Mouse (Mus musculus): ENCODE measurements at regions not wholly inside any gene's neighbourhood (a gene's known extent, or its start where the extent isn't known, plus 50 kb on each side); places are given as distances from the start of the nearest gene placed in this dataset.

DNA sequence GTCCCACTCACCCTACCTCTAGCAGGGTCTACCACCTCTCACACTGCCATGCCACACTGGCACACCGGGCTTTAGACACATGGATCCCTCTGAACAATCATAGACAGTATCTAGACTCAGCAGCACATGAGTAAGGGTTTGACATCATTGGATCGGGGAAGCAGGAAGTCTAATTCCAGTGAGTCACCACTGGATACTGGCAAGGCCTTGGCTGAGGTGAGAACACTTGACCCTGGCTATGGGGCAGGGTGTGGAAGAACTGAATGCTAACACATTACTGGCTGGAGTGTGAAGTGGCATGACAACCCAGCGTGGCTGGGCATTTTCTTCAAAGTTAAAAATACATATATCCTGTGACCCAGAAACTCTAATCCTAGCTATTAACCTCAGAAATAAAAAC is 114.4 kb downstream of the H2afy start:
- DNase-seq, result no peak

DNA sequence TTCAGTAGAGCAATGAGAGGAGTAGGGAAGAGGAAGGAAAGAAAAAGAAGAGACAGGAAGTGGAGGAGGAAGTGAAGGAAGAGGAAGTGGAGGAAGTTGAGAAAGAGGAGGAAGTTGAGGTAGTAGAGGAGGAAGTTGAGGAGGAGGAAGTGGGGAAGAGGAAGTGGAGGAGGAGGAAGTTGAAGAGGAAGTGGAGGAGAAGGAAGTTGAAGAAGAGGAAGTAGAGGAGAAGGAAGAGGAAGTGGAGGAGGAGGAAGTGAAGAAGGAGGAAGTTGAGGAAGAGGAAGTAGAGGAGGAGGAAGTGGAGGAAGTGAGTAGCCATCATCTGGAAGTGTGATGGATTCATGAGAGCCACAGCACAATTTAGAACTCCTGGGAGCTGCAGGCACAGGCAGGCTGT is 122.2 kb downstream of the H2afy start:
- no peak for DNase-seq

DNA sequence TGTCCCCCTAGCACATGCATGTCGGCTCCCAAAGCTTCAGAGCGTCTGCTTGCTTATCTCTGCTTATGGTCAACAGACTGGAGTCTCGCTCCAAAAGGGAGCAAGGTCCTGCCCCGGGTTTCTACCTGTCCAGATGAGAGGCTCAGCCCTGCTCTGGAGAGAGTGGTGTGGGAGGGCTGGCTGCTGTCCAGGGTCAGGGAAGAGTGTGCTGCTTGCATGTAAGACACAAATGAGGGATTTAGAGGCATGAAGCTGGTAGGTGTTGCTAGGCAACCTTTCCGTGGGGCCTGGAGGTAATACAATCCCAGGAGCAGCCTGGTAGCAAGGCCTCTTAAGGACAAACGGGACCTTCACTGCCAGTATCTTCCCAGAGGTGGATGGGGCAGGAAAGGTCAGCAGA is 125.7 kb downstream of the H2afy start:
- DNase-seq, result no peak

DNA sequence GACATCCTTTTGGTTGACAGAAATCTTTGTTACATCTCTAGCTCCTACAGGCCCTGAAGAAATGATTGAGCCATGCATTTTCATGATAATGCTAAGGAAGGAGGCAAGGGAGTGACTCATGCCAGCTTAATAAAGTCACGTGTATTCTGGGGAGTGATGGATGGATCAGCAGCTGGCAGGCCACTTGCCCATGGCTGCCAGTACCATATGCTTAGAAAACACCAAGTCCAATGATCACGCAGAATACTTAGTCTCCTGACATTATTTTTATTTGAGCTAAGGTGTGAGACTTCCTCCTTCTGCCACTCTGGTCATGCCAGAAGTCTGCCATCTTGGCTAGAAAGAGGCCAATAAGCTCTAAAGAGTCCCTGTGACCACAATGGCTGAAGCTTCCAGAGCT is 129.3 kb downstream of the H2afy start:
- DNase-seq, result no peak

DNA sequence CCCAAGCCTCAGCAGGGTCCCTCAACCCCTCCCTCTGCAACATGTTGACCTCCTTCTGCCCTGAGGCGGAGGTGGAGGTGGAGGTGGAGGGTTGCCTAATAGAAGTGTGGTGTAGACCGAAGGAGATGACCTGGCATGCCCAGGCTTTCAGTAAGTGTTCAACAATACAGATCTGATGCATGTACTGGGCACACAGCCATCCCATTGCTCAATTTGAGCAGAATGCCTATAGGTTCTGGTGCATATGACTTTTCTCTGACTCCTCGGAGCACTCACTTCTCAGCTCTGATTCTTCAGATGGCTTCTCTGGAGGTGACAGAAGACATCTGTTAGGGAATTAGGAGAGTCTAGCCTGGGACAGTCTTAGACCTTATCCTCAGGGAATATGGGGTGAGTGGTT is 130.4 kb downstream of the H2afy start:
- no peak for DNase-seq

DNA sequence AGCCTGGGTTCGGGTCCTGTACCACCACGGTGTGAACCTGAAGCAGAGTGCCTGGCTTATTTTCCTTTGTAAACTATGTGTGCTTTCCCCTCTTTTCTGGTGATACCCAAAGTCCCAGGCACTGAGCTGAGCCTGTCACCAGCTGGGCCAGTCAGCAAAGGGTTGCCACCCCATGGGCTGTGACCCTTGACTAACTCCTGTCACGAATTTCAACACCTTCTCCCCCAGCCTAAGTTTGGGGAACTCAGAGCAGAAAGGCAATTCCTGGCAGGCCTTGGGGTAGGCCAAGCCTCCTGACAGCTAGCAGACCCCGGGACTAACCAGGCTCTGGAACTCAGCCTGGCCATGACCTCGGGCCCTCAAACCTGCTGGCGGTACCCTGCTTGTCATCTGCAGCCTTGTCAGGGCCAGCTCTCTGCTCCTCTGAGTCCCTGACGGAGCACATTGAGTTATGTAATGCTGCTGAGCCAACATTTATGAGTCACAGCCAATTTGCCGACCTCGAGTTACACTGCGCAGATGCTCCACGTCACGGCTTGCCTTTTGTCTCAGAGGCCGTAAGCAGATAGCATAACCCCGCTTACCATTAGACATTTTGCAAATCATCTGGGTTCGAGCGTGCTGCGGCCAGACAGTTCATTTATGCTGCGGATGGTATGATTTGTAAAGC is 132.3 kb downstream of the H2afy start:
- peak; percentile 27 for DNase-seq

DNA sequence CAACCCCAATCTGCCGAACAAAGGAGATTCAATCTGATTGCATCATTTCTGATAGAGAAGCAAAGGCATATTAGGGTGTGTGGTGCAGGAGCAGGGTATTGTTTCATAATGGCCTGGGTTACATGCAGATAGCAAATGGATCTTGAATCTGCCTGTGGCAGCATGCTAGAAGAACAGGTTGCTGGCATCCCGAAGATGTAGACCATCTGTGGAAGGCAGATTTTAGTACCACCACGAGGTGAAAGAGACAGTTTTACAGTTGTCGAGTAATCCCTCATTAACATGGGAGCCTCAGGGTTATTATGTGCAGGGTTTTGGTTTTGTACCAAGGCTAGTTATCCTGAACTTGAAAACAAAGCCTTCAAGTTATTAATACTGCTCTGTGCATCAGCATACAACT is 140.9 kb downstream of the H2afy start:
- no peak for DNase-seq

DNA sequence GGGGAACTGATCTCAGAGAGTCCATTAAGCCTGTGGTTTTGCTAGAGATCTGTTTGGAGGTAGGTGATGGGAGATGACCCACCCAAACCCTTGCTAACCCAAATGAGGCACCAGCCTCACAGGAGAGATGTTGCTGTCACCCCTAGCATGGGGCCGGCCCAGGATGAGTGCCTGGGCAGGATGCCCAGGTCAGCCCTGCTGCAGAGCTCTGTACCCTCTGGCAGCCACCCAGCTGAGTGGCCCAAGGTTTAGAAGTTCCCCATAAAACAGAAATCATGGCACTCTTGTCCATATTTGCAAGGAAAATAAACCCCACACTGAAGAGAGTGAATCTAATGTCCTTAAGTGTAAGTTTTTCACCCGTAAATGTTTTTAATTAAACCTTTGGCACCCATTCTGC is 141.7 kb downstream of the H2afy start:
- no peak for DNase-seq

DNA sequence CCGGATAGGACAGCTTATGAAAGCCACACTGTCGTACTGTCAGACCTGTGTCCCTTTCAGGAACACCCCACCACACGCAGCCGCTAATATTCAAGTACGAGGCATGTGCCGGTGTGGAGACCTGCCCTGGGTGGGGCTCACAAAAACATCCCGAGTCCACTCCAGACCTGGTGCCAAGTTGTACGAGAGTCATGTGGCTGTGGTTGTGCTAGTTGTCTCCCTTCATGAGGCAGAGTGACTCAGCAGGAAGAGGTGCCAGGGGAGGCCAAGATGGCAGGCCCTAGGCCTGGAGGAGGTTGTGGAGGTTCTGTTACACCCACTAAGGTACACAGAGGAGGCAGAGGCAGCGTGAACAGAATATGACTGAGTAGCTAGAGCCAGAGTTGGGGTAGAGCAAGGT is 143.5 kb downstream of the H2afy start:
- no peak for DNase-seq

DNA sequence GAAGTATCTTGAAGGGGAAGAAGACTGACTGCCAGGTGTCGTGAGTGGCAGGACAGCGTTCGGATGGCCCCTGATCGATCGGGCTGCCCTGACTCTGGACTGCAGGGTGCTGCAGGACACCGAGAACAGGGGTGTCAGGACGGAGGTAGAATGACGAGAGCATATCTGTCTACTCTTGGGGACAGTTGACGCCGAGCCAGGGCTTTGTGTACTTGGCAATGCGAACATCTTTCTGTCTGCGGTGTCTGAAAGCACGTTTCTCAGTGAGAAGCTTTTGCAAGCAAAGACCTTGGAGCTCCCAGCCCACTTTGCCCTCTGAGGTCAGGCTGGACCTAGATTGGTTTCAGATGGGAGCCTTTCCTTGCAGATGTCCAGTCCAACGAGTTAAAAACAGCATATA is 144.9 kb downstream of the H2afy start:
- DNase-seq, result no peak

DNA sequence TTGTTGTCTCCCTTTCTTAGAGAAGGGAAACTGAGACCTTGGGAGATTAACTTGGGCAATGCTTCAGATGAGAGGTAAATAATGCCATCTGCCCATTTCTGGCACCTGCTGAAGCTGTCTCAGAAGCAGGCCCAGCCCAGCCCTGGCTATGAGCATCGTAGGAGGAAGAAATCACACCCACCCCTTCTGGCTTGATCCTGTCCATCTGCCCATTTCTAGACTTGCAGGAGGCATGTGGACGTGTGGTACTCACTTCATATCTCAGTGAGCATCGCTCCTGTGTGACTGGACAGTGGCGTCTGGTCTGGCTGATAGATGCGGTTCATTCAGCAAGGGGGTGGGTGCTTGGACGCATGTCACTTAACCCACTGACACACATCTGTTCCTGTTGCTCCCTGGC is 146.0 kb downstream of the H2afy start:
- DNase-seq, result peak; percentile 16

DNA sequence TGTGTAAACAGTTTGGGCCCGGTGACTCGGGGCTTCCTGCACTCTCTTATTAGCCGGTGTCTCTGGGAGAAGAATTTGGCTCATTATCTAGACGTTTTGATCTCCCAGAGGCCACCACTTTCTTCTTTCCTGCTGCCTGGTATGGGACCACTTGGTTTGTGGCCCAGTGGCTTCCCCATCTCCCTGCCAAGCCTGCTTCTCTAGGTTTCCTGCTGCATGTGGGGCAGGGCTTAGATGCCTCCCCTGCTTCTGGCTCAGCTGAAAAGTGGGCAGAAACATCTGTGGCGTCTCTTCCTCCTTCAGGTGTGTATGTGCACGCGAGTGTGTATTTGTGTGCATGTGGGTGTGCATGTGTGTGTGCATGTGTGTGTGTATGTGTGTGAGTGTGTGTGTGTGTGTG is 146.8 kb downstream of the H2afy start:
- DNase-seq, result no peak

DNA sequence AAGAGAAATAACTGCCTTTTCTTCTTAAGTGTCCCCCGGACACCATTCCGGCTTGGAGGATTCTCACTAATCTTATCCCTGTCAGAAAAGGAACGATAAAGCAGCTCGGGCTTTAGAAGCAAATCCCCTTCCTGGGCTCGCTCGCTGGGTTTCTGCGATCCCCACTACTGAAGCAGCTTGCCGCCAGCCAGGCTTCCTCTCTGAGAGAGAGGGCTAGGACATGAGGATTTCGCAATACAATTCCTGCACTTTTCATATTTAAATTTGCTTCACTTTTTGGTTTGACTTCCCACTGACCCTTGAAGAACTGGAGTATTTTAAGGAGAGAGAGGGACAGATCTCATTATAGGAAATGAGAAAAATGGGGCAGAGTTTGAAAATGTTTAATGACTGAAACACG is 149.4 kb upstream of the Pitx1 start:
- no peak for DNase-seq

DNA sequence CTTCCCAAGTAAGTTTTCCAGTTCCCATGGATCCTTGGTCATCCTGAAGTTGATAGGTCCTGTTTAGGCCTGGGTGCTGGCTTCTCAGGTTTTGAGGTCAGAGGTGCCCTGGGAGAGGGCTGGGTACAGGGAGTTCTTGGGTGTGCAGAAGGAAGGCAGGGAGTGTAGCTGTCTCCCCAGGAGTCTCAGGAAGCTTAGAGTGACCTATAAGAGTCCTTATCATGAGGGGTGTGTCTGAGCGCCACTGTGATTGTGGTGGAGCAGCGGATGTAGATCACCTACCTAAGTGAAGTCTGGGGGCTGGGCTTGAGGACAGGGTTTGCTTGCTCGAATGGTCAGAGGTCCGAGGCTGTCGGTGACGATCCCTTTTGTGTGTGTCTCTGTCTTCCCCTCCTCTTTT is 148.8 kb upstream of the Pitx1 start:
- DNase-seq, result no peak

DNA sequence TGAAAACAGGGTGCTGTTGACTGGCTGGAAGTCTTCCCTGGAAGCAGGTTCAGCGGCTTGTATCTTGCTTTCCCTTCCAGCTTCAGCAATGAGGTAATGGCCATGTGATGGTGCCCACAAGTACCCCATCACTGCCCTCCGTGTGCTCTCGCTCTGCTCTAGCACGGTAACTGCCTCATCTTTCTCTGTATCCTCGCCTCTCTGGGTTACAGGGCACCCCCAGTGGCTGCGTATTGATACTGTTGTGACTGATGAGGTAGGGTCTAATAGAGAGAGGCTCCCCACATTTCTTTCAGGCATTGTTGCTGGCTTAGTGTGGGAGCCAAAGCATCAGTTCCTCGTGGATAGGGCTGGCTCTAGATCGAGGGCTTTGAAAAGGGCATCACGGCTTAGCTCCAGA is 147.9 kb upstream of the Pitx1 start:
- no peak for DNase-seq

DNA sequence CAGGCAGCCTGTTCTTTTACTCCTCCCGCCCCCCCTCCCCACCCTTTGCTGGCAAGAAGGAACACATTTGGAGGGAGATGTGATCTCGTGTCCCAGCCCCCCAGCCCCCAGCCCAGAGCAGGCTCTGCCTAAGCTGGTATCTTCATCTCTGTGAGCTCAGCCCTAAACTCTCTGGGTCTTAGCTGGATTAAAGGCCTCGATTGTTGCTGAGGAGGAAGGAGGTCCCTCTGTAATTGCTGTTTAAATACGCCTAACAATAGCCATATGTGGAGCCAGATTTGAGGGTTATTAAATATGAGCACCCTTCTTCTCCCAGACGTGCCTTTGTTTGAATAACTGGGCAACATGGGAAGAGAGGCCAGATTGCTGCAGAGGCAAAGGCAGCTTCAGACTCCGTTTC is 145.0 kb upstream of the Pitx1 start:
- DNase-seq, result no peak

DNA sequence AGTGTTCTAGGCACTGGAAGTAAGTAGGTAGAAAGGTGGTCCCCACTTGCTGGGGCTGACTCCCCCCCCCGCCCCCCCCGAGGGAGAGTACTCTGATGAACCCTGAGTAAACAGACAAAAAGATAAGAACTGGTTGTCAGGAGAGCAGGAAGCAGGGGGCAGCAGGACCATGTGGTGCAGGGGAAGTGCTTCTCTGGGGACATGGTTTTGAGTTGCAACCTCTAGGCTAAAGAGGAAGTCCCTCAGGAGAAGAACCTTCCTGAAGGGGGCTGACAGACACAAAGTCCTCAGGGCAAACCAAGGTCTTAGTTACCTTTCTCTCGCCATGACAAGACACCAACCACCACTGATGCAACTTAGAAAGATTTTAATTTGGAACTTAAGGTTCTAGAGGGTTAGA is 141.9 kb upstream of the Pitx1 start:
- DNase-seq, result no peak

DNA sequence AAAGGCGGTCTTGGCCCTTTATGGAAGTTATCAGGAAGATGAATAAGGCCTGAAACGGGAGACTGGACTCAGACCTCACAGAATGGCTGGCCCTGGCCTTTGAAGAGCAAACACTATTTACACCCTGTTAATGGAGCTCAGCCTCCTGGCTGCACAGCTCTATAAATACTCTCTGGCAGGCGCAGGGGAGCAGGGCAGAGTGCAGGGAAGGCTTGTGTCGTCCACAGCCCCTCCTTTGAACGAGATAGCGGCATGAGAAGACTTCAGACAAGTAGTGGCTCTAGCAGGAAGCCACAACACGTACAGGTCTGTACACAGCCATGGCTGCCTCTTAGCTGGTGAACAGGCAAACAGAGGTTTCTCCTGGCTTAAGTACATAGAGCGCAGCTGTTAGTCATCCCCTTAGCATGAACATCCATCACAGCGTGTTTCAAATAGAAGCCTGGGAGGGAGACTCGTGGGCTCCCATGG is 141.0 kb upstream of the Pitx1 start:
- no peak for DNase-seq

DNA sequence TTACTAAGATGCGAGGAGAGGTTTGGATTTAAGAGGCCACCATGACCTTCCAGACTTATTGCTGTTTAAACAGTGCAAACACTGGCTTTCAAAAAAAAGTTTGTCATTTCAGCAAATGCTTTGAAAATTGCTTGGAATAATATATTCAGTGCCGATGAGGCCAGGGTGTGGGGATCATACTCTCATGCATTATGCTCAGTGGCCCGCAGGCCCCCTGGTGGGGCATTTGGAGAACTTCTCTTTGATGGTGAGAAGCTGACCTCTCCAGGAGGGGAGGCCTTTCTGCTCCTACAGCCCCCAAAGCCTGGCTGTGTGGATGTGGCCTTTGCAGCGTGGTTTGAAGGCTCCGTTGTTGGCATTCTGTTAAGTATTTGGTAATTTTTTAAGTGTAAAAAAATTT is 138.1 kb upstream of the Pitx1 start:
- no peak for DNase-seq

DNA sequence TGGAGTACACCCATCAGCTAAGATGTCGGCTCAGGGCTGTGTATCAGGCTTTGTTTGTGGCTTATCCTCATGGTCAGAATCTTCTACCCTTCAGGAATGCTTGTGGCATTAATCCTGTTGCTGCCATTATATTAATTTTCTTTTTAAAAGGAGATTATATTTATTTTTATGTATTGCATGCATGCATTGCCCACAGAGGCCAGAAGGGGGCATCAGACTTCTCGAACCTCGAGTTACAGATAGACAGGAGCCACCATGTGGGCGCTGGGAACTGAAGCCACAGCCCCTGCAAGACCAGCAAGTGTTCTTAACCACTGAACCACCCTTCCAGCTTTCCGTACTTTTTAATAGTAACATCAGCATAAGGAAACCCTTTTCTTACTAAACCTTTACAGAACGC is 134.7 kb upstream of the Pitx1 start:
- no peak for DNase-seq

DNA sequence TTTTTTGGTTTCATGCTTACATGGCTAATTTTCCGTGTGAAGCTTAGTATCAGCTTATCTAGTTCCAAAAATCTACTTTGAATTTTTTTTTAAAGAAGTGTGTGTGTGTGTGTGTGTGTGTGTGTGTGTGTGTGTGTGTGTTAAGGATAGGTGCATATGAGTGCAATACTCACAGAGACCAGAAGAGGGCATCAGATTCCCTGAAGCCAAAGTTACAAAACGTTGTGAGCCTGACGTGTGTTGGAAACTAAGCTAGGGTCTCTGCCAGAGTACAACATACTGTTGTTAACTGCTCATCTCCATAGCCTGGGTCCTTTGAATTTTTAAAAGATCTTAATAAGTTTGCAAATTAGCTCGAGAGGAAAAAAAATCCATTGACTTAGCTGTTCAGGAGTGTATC is 133.5 kb upstream of the Pitx1 start:
- no peak for DNase-seq

DNA sequence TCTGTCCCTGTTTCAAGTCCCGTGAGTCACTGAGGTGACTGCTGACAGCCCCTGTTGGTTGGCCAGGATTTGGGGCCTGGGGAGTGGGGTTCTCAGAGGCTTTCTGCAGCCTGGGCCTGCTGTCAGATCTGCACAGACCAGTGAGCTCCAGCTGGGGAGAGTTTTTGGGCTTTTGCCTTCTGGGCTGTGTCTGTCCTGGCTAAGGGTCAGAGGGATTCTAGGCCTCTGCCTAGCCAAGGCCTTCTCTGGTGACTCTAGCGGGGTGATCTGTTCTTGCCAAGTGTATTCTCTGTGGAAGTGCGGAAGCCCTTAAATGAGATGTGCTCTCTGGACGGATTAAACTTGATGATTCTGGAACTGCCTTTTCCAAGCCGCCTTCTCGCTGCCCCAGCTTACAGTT is 131.2 kb upstream of the Pitx1 start:
- DNase-seq, result no peak

DNA sequence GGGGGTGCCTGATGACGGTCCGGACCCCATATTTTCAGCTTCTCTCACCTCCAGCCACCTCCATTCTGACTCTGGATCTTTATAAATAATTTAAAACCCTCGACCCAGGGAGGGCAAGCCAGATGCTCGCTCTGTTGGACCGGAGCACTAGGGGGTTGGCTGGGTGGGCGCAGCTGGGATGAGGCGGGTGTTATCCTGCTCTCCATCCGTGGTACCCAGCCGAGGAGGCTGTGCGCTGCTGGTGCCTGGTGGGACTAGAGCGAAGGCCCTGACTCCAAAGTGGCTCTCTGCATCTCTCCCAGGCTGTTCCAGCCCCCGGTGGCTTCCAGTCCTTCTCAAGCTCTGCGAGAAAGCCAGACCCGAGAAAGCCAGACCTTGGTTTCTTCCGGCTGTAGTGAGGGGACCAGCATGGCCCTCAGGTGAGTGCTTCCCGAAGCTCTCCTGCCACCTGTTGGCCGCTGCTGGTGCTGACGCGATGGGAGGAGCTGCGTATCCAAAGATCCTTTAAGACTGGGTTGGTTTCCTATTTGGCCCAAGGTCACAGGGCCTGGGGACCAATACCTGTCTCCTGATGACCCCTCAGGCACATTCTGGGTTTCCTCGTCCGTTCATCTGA is 127.1 kb upstream of the Pitx1 start:
- DNase-seq, result peak; percentile 9

DNA sequence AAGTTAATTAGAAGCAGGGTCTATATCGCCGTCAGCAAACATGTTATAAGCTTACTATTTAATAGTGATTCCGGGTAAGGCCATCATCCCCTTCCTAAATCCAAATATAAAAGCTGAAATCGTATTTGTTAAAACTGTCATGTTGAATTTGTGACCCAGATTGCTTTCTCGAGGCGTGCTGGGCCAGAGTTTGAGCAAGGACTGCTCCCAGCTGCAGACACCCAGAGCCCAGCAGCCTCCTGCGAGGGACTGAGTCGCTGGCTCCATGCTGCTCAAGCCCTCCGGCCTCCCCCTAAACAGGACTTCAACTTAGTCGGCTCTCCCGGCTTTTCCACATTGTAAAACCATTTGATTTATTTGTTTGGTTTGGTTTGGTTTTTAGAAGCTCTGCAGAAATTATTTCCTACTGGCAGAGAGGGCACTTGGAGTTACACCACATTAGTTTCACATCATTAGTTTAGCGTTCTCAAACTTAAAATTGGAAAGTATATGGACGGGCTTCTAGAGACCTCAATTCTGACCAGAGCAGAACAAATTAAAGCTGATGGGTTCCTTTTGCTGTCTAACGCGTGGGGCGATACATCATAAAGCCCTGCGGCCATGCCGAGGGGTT is 126.4 kb upstream of the Pitx1 start:
- no peak for DNase-seq

DNA sequence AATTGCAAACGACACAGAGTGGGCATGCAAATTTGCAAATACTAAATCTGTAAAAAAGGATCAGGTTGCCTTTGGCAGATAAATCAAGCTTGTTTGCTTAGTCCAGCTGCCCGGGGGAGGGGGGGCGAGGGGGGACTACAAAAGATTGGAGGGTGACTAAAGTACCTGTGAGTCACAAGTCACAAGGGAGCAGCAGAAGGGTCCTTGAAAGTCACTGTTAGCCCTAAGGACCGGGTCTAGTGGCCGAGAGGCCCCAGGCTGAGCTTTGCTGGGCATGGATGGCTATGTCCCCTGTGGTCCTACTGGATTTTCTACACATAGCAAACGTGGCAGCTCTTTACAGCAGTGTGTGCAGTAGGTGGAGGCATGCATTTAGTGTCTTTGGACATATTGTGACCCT is 118.4 kb upstream of the Pitx1 start:
- no peak for DNase-seq

Data from cerebellum, adult 11 months (tissue).